Mouse (Mus musculus) small intestine, adult 2 months (tissue): ENCODE results near the gene Axin1. TPM values are rescaled to one million over a fixed set of nuclear protein-coding genes. Genes with fewer than 3 reads are reported as not detected.
A peak's percentile ranks its signal among the peaks of the same experiment; 100 is the strongest.

Experiments
- H3K27ac ChIP-seq: fragments of 200-500 bp; 2 replicates; pipeline ENCODE4 v1.5.1; 2012; ENCODE audit warnings: low read depth, low read length, control low read depth, inconsistent platforms; ENCODE audit not compliant: insufficient read depth
- H3K27me3 ChIP-seq: fragments of 200-500 bp; 2 replicates; pipeline ENCODE4 v1.6.1; 2012; ENCODE audit warnings: mild to moderate bottlenecking, moderate library complexity, low read length, inconsistent platforms; ENCODE audit not compliant: control insufficient read depth, insufficient read depth
- H3K36me3 ChIP-seq: fragments of 200-500 bp; 2 replicates; pipeline ENCODE4 v1.6.1; 2012; ENCODE audit warnings: mild to moderate bottlenecking, low read length, control low read depth, inconsistent platforms; ENCODE audit not compliant: control insufficient read depth, insufficient read depth
- H3K4me1 ChIP-seq: fragments of 200-500 bp; 2 replicates; pipeline ENCODE4 v1.6.1; 2012; ENCODE audit warnings: low read length, inconsistent platforms, mixed read lengths; ENCODE audit not compliant: control insufficient read depth, insufficient read depth, insufficient read length
- H3K4me3 ChIP-seq: fragments of 200-500 bp; 2 replicates; pipeline ENCODE4 v1.5.1; 2012; ENCODE audit warnings: low read depth, mild to moderate bottlenecking, control low read depth, inconsistent platforms, low read length, moderate library complexity
- CTCF ChIP-seq: fragments of 200-500 bp; IDR thresholded peaks from 2 replicates; pipeline ENCODE4 v1.5.1; 2012; ENCODE audit warnings: low read depth, mild to moderate bottlenecking, control low read depth, inconsistent platforms, low read length, moderate library complexity, mixed read lengths; ENCODE audit not compliant: insufficient replicate concordance, insufficient read length; ENCODE audit errors: extremely low read depth
- POLR2A ChIP-seq: fragments of 200-500 bp; IDR thresholded peaks from 2 replicates; pipeline ENCODE4 v1.6.1; 2012; ENCODE audit warnings: low read depth, mild to moderate bottlenecking, control low read depth, inconsistent platforms, low read length, moderate library complexity
- WGBS: fragments of 180-500 bp; shearing (Covaris S2); methylation state at CpG from one replicate; pipeline ENCODE4 v1.1.7; 2018; 5-methylcytosine and 5-hydroxymethylcytosine counted together
- polyA plus RNA-seq: library from polyadenylated mRNA; depleted of rRNA; stranded (reverse); fragments of >200 nt; gene quantifications from 2 replicates; pipeline ENCODE4 v1.2.3, GENCODE M21; 2012

Axin1 gene
- polyA plus RNA-seq, 1 experiment, result 17.9 TPM

DNA sequence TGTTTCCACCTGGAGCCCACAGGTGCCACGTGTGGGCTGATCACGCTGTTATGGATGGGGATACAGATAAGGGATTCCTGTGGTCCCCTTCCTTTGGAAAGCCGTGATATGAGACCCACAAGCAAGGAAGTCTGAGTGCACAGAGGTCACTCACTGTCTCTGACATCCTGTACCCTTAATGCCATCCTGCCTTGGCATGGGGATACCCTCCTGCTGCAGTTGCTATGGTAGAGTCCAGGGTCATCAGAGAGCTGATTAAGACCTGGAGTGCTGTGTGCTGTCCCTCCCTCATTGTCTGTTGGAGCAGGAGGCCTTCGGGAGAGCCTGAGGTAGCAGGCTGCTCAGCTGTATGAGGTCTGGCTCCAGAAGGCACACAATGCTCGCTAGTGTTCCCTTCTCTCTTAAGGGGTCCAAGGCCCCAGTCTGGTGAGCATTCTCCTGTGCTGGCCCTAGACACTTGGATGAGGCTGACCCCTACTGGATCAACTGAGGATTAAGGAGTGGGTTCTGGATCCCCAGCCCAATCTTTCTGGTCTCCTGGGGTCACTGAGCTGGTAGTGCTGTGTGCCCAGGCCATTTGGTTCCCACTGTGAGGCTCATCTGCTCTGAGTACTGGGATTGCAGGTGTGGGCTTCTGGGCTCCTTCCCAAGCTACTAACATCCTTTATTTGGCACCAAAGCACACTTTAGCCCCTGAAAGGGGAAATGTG is 15.9 kb upstream of the Axin1 start:
- Histone ChIP-seq H3K36me3 (peaks cover 28% of the 10 kb centered on the region), H3K27me3 (no peaks in the 10 kb centered on the region), H3K4me1 (peaks cover 12% of the 10 kb centered on the region), H3K27ac (no peak overlapping the region), H3K4me3 (no peak overlapping the region)
- 65% methylated on average over 5 of the region's 5 CpGs for WGBS
- TF ChIP-seq POLR2A (no peak), CTCF (peak; percentile 10; the same call in 1 of the 2 replicates)

DNA sequence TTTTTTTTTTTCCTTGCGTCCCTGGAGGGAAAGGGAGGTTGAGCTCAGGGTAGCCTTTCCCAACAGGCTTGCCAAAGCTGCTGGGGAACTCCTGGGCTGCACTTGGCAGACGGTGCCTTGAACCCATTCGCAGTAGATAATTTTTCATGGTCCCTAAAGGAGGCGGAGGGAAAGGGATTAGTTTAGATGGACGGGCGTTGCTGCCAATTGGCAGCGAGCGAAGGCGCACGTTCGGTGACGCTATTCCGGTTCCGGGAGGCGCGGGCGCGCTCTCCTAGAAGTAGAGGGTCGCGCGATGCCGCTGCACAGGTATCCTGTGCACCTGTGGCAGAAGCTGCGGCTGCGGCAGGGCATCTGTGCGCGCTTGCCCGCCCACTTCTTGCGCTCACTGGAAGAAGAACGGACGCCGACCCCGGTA is 15.2 kb upstream of the Axin1 start, which contains the start of gene Mrpl28:
Mrpl28 (plus strand) TSS at position 234 of the 418 bp plus-strand sequence.
- Histone ChIP-seq H3K27ac (peak within 1 kb of the TSS; percentile 18), H3K4me1 (peaks cover 12% of the 10 kb centered on the region), H3K27me3 (no peaks in the 10 kb centered on the region), H3K4me3 (peak within 1 kb of the TSS; percentile 89), H3K36me3 (peaks cover 25% of the 10 kb centered on the region)
- TF ChIP-seq POLR2A, result peak; percentile 65
- TF ChIP-seq CTCF, result no peak
- WGBS, result under 1% methylated on average over 32 of the region's 32 CpGs

DNA sequence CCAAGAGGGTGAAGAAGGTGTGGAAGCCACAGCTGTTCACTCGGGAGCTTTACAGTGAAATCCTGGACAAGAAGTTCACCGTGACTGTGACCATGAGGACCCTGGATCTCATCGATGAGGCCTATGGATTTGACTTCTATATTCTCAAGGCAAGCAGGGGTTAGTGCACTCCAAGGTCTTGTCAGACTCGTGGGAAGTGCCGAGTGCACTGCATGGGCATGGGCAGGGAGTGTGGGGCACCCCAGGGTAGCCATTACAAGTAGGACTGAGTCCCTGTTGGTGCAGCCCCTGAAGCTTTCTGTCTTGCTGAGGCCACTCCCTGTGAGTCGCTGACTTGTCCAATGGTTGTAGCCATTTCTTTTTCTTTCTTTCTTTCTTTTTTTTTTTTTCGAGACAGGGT is 13.9 kb upstream of the Axin1 start:
- no peaks in the 10 kb centered on the region for H3K27me3 ChIP-seq
- 61% methylated on average over 7 of the region's 7 CpGs for WGBS
- peak overlapping the region; percentile 28 for H3K4me3 ChIP-seq
- TF ChIP-seq CTCF (no peak), POLR2A (no peak)
- peaks cover 12% of the 10 kb centered on the region for H3K4me1 ChIP-seq
- H3K36me3 ChIP-seq, result peaks cover 31% of the 10 kb centered on the region
- no peak overlapping the region for H3K27ac ChIP-seq

DNA sequence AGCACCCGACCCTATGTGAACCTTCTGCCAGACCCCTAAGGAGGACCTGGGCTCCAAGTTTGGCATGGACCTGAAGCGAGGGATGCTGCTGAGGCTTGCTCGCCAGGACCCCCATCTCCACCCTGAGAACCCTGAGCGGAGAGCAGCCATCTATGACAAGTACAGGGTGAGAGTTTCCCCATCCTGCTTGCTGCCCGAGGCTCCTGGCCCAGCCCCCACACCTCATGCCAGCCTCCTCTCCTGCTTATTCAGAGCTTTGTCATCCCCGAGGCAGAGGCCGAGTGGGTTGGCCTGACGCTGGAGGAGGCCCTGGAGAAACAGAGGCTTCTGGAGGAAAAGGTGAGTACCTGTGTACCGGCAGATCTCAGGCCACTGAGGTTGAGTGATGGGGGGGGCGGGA is 13.3 kb upstream of the Axin1 start:
- H3K27ac ChIP-seq, result no peak overlapping the region
- no peak overlapping the region for H3K4me3 ChIP-seq
- H3K36me3 ChIP-seq, result peaks cover 36% of the 10 kb centered on the region
- peaks cover 9% of the 10 kb centered on the region for H3K4me1 ChIP-seq
- 92% methylated on average over 10 of the region's 10 CpGs for WGBS
- no peak for TF ChIP-seq CTCF
- no peak for TF ChIP-seq POLR2A
- H3K27me3 ChIP-seq, result no peaks in the 10 kb centered on the region

DNA sequence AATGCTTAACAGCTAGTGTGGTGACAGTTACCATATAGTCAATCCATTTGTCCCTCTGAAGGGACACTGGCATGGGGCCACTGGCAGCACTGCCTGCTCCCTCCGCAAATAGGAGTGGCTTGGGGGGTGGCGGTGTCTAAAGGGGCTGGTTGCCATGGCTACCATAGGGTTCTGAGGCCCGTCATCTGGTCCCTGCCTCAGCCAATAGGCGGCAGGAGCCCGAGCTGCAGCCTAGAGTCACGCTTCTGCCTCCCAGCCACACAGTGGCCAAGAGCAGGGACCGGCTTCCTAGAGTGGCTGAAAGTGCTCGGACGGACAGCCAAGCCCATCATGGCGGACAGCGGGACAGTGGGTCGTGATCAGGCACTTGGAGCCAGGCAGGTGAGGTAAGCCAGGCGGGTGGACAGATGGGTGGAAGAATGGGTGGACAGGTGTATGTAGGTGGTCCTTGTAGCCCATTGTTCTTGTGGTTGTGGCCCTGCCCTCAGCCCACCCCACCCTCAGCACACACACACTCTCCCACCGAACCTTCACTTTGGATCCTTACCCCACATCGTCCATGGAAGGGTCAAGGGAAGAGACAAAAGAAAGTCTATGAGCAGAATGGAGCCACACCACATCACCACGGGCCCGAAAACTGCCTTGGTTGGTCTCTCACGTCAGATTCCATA is 7.3 kb upstream of the Axin1 start:
- TF ChIP-seq POLR2A, result no peak
- TF ChIP-seq CTCF, result no peak
- 92% methylated on average over 18 of the region's 18 CpGs for WGBS
- H3K27me3 ChIP-seq, result no peaks in the 10 kb centered on the region
- peaks cover 2% of the 10 kb centered on the region; the same call in 1 of the 2 replicates for H3K4me1 ChIP-seq
- no peak overlapping the region for H3K4me3 ChIP-seq
- H3K27ac ChIP-seq, result no peak overlapping the region
- H3K36me3 ChIP-seq, result peaks cover 25% of the 10 kb centered on the region

DNA sequence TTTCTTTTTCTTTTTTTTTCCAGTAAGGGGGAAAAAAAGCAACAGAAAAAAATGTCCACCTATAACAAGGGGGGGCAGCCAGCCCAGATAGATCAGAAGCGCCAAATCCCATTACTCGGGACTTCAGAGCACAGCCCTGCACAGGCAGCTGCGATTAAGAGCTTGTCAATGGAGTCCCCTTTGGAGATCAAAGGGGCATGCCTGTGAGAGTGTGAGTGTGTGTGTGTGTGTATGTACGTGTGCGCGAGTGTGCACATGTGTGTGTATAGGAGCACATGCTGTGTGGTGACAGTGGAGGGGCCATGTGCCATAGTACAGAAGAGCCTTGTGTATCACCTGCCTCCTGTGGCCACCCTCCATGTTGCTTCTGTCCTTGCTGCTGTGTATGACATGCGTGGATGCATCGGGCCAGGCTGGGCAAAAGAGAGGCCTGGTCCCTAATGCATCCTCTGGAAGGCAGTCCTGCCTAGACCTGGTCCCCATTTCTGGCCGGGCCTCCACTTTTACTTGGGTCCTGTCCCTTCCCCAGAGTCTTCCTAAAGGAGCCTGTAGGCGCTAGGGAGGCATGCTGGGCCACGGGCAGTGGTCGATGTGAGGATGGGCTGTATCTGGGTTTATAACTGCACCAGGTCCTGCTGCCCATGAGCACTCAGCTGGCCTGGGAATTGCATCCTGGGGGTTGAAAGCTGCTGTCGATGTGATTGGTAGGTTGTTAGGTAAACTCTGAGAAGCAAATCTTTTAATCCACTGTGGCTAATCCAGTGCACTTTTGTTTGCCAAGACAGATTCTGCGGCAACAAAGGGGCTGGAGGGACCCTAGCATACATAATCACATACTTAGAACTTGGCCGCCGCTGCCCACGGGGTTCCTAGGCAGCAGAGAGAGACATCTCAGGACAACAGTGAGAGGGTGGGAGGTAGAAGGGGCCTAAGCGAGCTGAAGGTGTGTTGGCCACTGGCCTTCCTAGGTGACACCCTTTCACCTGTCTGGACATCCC is 6.3 kb upstream of the Axin1 start:
- no peak for TF ChIP-seq CTCF
- no peak for TF ChIP-seq POLR2A
- 89% methylated on average over 18 of the region's 18 CpGs for WGBS
- H3K27me3 ChIP-seq, result no peaks in the 10 kb centered on the region
- peaks cover 2% of the 10 kb centered on the region; the same call in 1 of the 2 replicates for H3K4me1 ChIP-seq
- peaks cover 19% of the 10 kb centered on the region; the same call in 1 of the 2 replicates for H3K36me3 ChIP-seq
- H3K4me3 ChIP-seq, result no peak overlapping the region
- H3K27ac ChIP-seq, result no peak overlapping the region
